Mouse (Mus musculus): ENCODE results near the gene Cdk12. TPM values are rescaled to one million over a fixed set of nuclear protein-coding genes. Genes with fewer than 3 reads are reported as not detected.

Gene Cdk12
- total RNA-seq, 1 experiment: 68.8 TPM

- DNase-seq (ENCODE audit: low read depth, low spot score): no peak
- no peak overlapping the region for H3K27ac ChIP-seq (ENCODE audit: insufficient read depth, low read depth, low read length, poor library complexity, severe bottlenecking)
- in situ Hi-C loops (cut with MboI; ENCODE audit: low sequenced_read_pairs in 2 of 2, unreplicated experiment in 2 of 2): no loop called here
- TF ChIP-seq MAFK (IDR thresholded peaks at IDR 0.05; ENCODE audit: insufficient read depth, low read depth, low read length): no peak
- no peak for TF ChIP-seq CHD2 (IDR thresholded peaks at IDR 0.05; ENCODE audit: low read depth, low read length)
- no peak for TF ChIP-seq ZC3H11A (IDR thresholded peaks at IDR 0.05; ENCODE audit: borderline replicate concordance, low read depth, low read length)
- TF ChIP-seq ZNF384 (IDR thresholded peaks at IDR 0.05; ENCODE audit: low read depth, low read length): no peak
- TF ChIP-seq HCFC1 (IDR thresholded peaks at IDR 0.05; ENCODE audit: borderline replicate concordance, insufficient read depth, low read length): no peak
- no peaks in the 10 kb centered on the region for H3K9me3 ChIP-seq (ENCODE audit: control insufficient read depth, insufficient read depth, low read depth, low read length)
- H3K4me3 ChIP-seq (ENCODE audit: insufficient read depth in 1 of 2, low read depth in 1 of 2, low read length in 2 of 2, poor library complexity in 1 of 2, severe bottlenecking in 1 of 2): no peak overlapping the region
- H3K4me1 ChIP-seq (ENCODE audit: control insufficient read depth in 2 of 2, insufficient read depth in 2 of 2, low read length in 2 of 2, poor library complexity in 1 of 2): no peaks in the 10 kb centered on the region; a peak in 1 of 4 replicates
- H3K36me3 ChIP-seq (ENCODE audit: control insufficient read depth, insufficient read depth, low read length, poor library complexity, severe bottlenecking): no peaks in the 10 kb centered on the region
- H3K9ac ChIP-seq (ENCODE audit: insufficient read depth, low read depth, low read length, poor library complexity, severe bottlenecking): no peak overlapping the region
Observed at GRCm38 (mm10) chr11:98320806-98321676, 118.2 kb downstream of the Cdk12 start.

DNA sequence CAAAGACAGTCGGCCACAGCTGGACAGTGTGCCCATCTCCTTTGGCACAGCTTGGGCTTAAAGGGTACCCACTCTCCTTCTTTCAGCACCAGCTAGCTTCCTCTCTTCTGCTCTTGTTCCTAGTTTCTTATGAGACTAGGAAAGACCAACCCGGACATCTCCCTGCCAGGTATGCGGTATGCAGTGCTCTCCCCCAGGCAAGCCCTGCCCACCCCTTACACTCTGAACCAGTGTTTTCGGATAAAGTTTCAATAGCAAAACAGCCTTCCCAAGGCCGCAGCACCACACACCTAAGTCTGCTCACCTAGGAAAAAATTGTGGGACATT lies 118.8 kb downstream of the Cdk12 start:
- Histone ChIP-seq H3K4me1 (ENCODE audit: control insufficient read depth in 2 of 2, insufficient read depth in 2 of 2, low read length in 2 of 2, poor library complexity in 1 of 2) (no peaks in the 10 kb centered on the region; a peak in 1 of 4 replicates), H3K4me3 (ENCODE audit: insufficient read depth in 1 of 2, low read depth in 1 of 2, low read length in 2 of 2, poor library complexity in 1 of 2, severe bottlenecking in 1 of 2) (no peak overlapping the region), H3K9ac (ENCODE audit: insufficient read depth, low read depth, low read length, poor library complexity, severe bottlenecking) (no peak overlapping the region), H3K9me3 (ENCODE audit: control insufficient read depth, insufficient read depth, low read depth, low read length) (no peaks in the 10 kb centered on the region), H3K27ac (ENCODE audit: insufficient read depth, low read depth, low read length, poor library complexity, severe bottlenecking) (no peak overlapping the region), H3K36me3 (ENCODE audit: control insufficient read depth, insufficient read depth, low read length, poor library complexity, severe bottlenecking) (no peaks in the 10 kb centered on the region)
- no peak for DNase-seq (ENCODE audit: low read depth, low spot score)
- in situ Hi-C loops (cut with MboI; ENCODE audit: low sequenced_read_pairs in 2 of 2, unreplicated experiment in 2 of 2): no loop called here
- TF ChIP-seq ZC3H11A (IDR thresholded peaks at IDR 0.05; ENCODE audit: borderline replicate concordance, low read depth, low read length) (no peak), MAFK (IDR thresholded peaks at IDR 0.05; ENCODE audit: insufficient read depth, low read depth, low read length) (no peak), ZNF384 (IDR thresholded peaks at IDR 0.05; ENCODE audit: low read depth, low read length) (no peak), CHD2 (IDR thresholded peaks at IDR 0.05; ENCODE audit: low read depth, low read length) (no peak), HCFC1 (IDR thresholded peaks at IDR 0.05; ENCODE audit: borderline replicate concordance, insufficient read depth, low read length) (no peak)

- Histone ChIP-seq H3K27ac (ENCODE audit: insufficient read depth, low read depth, low read length, poor library complexity, severe bottlenecking) (no peak overlapping the region), H3K9me3 (ENCODE audit: control insufficient read depth, insufficient read depth, low read depth, low read length) (no peaks in the 10 kb centered on the region), H3K4me3 (ENCODE audit: insufficient read depth in 1 of 2, low read depth in 1 of 2, low read length in 2 of 2, poor library complexity in 1 of 2, severe bottlenecking in 1 of 2) (no peak overlapping the region), H3K36me3 (ENCODE audit: control insufficient read depth, insufficient read depth, low read length, poor library complexity, severe bottlenecking) (no peaks in the 10 kb centered on the region), H3K9ac (ENCODE audit: insufficient read depth, low read depth, low read length, poor library complexity, severe bottlenecking) (no peak overlapping the region), H3K4me1 (ENCODE audit: control insufficient read depth in 2 of 2, insufficient read depth in 2 of 2, low read length in 2 of 2, poor library complexity in 1 of 2) (no peaks in the 10 kb centered on the region; a peak in 1 of 4 replicates)
- in situ Hi-C loops (cut with MboI; ENCODE audit: low sequenced_read_pairs in 2 of 2, unreplicated experiment in 2 of 2): no loop called here
- DNase-seq (ENCODE audit: low read depth, low spot score): no peak
- TF ChIP-seq ZNF384 (IDR thresholded peaks at IDR 0.05; ENCODE audit: low read depth, low read length): no peak
- TF ChIP-seq CHD2 (IDR thresholded peaks at IDR 0.05; ENCODE audit: low read depth, low read length): no peak
- no peak for TF ChIP-seq HCFC1 (IDR thresholded peaks at IDR 0.05; ENCODE audit: borderline replicate concordance, insufficient read depth, low read length)
- no peak for TF ChIP-seq ZC3H11A (IDR thresholded peaks at IDR 0.05; ENCODE audit: borderline replicate concordance, low read depth, low read length)
- no peak for TF ChIP-seq MAFK (IDR thresholded peaks at IDR 0.05; ENCODE audit: insufficient read depth, low read depth, low read length)
Observed at GRCm38 (mm10) chr11:98322159-98322558, 119.3 kb downstream of the Cdk12 start.

DNA sequence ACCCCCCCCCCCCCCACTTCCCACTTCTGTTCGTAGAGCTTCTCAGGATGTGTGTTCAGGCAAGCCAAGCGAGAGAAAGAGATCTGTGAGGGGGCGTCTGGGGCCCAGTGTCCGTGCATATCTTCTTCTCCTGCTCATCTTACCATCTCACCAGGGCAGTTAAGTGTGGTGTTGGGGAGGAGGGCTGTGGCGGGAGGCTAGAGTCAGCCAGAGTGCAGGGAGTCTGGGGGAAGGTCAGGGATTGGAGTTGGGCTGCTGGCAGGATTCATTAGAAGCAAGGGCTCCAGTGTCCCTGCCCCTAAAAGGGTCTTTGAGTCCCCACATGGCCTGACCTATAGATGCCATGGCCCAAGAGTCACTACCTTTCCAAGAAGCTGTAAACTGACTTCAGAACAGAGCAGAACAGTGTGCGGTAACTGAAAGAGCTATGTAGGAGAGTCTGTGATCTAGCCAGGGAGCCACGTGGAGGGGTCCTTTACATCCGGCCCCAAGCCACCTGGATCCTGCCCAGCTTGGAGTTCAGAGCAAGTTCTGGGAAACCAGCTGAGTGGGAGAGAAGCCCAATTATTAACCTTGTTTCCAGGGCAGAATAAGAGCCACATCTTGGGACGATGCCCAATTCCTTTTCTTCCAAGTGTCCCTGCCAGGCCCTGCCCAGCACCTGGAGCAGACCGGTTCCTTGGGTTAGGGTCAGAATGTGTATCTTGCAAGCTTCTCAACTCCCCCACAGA lies 120.4 kb downstream of the Cdk12 start:
- in situ Hi-C loops (cut with MboI; ENCODE audit: low sequenced_read_pairs in 2 of 2, unreplicated experiment in 2 of 2): no loop called here
- no peak overlapping the region for H3K9ac ChIP-seq (ENCODE audit: insufficient read depth, low read depth, low read length, poor library complexity, severe bottlenecking)
- DNase-seq (ENCODE audit: low read depth, low spot score): no peak
- H3K9me3 ChIP-seq (ENCODE audit: control insufficient read depth, insufficient read depth, low read depth, low read length): no peaks in the 10 kb centered on the region
- H3K4me1 ChIP-seq (ENCODE audit: control insufficient read depth in 2 of 2, insufficient read depth in 2 of 2, low read length in 2 of 2, poor library complexity in 1 of 2): no peaks in the 10 kb centered on the region; a peak in 1 of 4 replicates
- H3K4me3 ChIP-seq (ENCODE audit: insufficient read depth in 1 of 2, low read depth in 1 of 2, low read length in 2 of 2, poor library complexity in 1 of 2, severe bottlenecking in 1 of 2): no peak overlapping the region
- H3K27ac ChIP-seq (ENCODE audit: insufficient read depth, low read depth, low read length, poor library complexity, severe bottlenecking): no peak overlapping the region
- TF ChIP-seq HCFC1 (IDR thresholded peaks at IDR 0.05; ENCODE audit: borderline replicate concordance, insufficient read depth, low read length): no peak
- no peak for TF ChIP-seq ZC3H11A (IDR thresholded peaks at IDR 0.05; ENCODE audit: borderline replicate concordance, low read depth, low read length)
- no peak for TF ChIP-seq ZNF384 (IDR thresholded peaks at IDR 0.05; ENCODE audit: low read depth, low read length)
- no peaks in the 10 kb centered on the region for H3K36me3 ChIP-seq (ENCODE audit: control insufficient read depth, insufficient read depth, low read length, poor library complexity, severe bottlenecking)

All from ES-E14 (cell line).